Mouse (Mus musculus) erythroid progenitor cell, adult 5-6 weeks (primary cell): ENCODE measurements at regions not wholly inside any gene's neighbourhood (a gene's known extent, or its start where the extent isn't known, plus 50 kb on each side); places are given as distances from the start of the nearest gene placed in this dataset.

Experiments
- ATAC-seq: replicated peaks from 2 replicates; pipeline ENCODE4 v1.8.0; 2016; ENCODE audit warnings: moderate number of reproducible peaks, mild to moderate bottlenecking, moderate TSS enrichment, inconsistent platforms; ENCODE audit not compliant: poor library complexity, low FRiP score, severe bottlenecking

DNA sequence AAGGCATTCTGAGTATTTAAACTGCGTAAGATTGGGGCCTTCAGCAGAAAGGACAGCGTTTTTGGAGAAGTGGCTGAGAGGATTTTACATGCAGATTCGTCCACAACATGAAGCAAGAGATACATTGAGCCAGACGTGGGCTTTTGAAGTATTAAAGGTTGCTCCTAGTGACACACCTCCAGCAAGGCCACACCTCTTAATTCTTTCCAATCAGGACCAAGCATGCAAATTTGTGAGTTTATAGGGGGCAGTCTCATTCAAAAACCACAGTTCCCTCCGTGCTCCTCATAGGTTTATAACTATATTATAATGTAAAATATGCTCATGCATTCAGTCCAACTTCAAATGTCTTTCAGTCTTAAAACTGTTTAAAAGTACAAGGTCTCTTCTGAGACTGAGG is 509.2 kb downstream of the Pdha2 start:
- no peak for ATAC-seq

GRCm38 (mm10) chr3:140702271-140702681 is 509.9 kb downstream of the Pdha2 start:
- ATAC-seq: no peak

DNA sequence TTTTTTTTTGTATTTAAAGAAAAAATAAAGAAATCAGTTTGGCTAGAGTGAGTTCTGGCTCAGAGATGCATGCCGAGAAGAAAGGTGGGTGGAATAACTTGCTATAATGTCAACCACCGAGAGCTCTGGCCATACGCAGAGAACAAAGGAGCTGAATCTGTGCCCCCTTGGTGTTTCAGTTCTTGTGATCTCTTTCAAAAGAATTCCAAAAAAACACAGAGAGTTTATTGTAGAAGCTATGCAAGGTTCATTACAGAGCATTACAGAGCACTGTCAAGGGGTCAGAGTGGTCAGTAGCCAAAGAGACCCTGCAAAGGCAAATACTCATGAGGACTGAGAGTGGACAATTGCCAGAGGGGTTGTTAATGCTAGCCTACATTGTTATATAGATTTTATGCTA is 514.9 kb downstream of the Pdha2 start:
- ATAC-seq: no peak

GRCm38 (mm10) chr3:140682794-140683193 is 529.4 kb downstream of the Pdha2 start:
- no peak for ATAC-seq

- no peak for ATAC-seq
Observed at GRCm38 (mm10) chr3:140645785-140646388, 566.3 kb downstream of the Pdha2 start.

GRCm38 (mm10) chr3:140619885-140620284 is 592.3 kb downstream of the Pdha2 start:
- no peak for ATAC-seq
